8 mouse cellular contexts compared by ENCODE assay signal in the genomic region with DNA sequence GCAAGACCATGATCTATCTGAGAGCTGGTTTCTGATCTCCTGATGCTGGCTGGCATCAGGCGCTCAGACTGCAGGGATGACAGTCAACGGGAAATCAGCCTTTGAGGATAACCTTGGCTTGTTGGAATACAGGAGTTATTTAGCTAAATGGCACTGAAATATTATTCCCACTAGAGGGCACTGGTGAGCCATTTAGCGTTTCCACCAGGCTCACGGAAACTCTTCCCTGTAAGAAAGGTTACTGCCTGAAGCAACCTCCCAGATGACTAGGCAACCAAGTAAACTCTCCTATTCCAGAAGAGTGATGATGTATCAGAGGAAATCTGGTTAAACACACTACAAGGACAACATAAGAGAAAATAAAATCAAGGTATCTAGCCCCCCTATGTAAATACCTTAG. TPM values are rescaled to one million over a fixed set of nuclear protein-coding genes. Genes with fewer than 3 reads are reported as not detected.
DNase-seq lines count a peak whose midpoint lies in the region; ATAC-seq and TF ChIP-seq lines count a peak whose summit lies in the region.

No protein-coding gene starts in this region.

- no peak for TF ChIP-seq POLR2A in ES-Bruce4 (IDR thresholded peaks at IDR 0.05; ENCODE audit: insufficient read depth, low read length)

- peaks cover 7% of the 10 kb centered on the region for H3K4me1 ChIP-seq in ES-Bruce4 (ENCODE audit: control insufficient read depth, insufficient read depth, low read length)
- peaks cover 14% of the 10 kb centered on the region for H3K4me1 ChIP-seq in limb, embryonic 11.5 days (ENCODE audit: control insufficient read depth, insufficient read depth, low read length)

- H3K9ac ChIP-seq in ES-Bruce4 (ENCODE audit: low read depth, poor library complexity, severe bottlenecking) = no peak overlapping the region
- H3K9ac ChIP-seq in limb, embryonic 11.5 days (ENCODE audit: low read length) = no peak overlapping the region

- TF ChIP-seq CTCF in ES-Bruce4 (IDR thresholded peaks at IDR 0.05; ENCODE audit: low read depth, low read length) = peak; percentile 27

- TF ChIP-seq EP300 in ES-Bruce4 (IDR thresholded peaks at IDR 0.05; ENCODE audit: insufficient read depth, low read depth, low read length) = no peak

- DNase-seq in B cell, adult 2 months = peak; percentile 81 to 82
- peak; percentile 82 for DNase-seq in c-Kit-positive CD71-negative TER-119-negative erythroid progenitor cells, embryonic 14.5 days (ENCODE audit: low read depth)
- peak; percentile 92 for DNase-seq in kidney, adult 9 months
- peak; percentile 82 for DNase-seq in limb, embryonic 11.5 days (ENCODE audit: low spot score)
- DNase-seq in thymus, postnatal 4 days = peak; percentile 68

- H3K9me3 ChIP-seq in ES-Bruce4 (replicated peaks; ENCODE audit: control insufficient read depth, insufficient read depth, low read length, poor library complexity, severe bottlenecking) = no peaks in the 10 kb centered on the region
- no peaks in the 10 kb centered on the region for H3K9me3 ChIP-seq in limb, embryonic 11.5 days (ENCODE audit: control insufficient read depth, low read length)

- peak; percentile 55; the same call in 1 of the 2 replicates for ATAC-seq in frontal cortex, adult (ENCODE audit: low TSS enrichment)
- no peak for ATAC-seq in limb, embryonic 11.5 days (ENCODE audit: insufficient number of reproducible peaks, low FRiP score, low TSS enrichment, low read depth)
- peak; percentile 83 for ATAC-seq in neutrophil, adult 5-6 weeks (ENCODE audit: extremely low read depth, insufficient number of reproducible peaks, low FRiP score, poor library complexity, severe bottlenecking)

- H3K36me3 ChIP-seq in ES-Bruce4 (ENCODE audit: control insufficient read depth, insufficient read depth, low read length, poor library complexity, severe bottlenecking) = no peaks in the 10 kb centered on the region
- no peaks in the 10 kb centered on the region for H3K36me3 ChIP-seq in limb, embryonic 11.5 days (ENCODE audit: control insufficient read depth, insufficient read depth, low read length)

- no peak overlapping the region for H3K4me2 ChIP-seq in limb, embryonic 11.5 days (ENCODE audit: low read depth, severe bottlenecking)

- H3K27ac ChIP-seq in ES-Bruce4 (ENCODE audit: insufficient read depth, low read length) = no peak overlapping the region
- no peak overlapping the region for H3K27ac ChIP-seq in limb, embryonic 11.5 days (replicated peaks; ENCODE audit: low read depth, low read length)

- H3K4me3 ChIP-seq in ES-Bruce4 (ENCODE audit: low read depth, low read length) = no peak overlapping the region
- H3K4me3 ChIP-seq in limb, embryonic 11.5 days (ENCODE audit: low read depth, low read length) = no peak overlapping the region

- H3K27me3 ChIP-seq in ES-Bruce4 (ENCODE audit: control insufficient read depth, insufficient read depth, low read length, poor library complexity, severe bottlenecking) = no peaks in the 10 kb centered on the region
- no peaks in the 10 kb centered on the region for H3K27me3 ChIP-seq in limb, embryonic 11.5 days (ENCODE audit: control insufficient read depth, insufficient read depth, low read length)

- 2% methylated on average over 4 of the region's 4 CpGs for WGBS in limb, embryonic 11.5 days

RNA-seq across cellular contexts. Expression of gene Ptp4a2, which starts 25.8 kb away (rescaled TPM):
- 407 and 414 TPM in 2 replicates for polyA plus RNA-seq in ES-Bruce4 (2011; ENCODE audit: insufficient read depth, insufficient read length, low read depth, missing spikeins)
- 315 and 335 TPM in 2 replicates for polyA plus RNA-seq in limb, embryonic 11.5 days (2014; fragmentation: Nextera tagmentation; extraction: Ambion mirVana)
- 328 and 348 TPM in 2 replicates for total RNA-seq in neutrophil, adult 5-6 weeks (2017)

RNA-seq across cellular contexts. Expression of gene Khdrbs1, which starts 43.1 kb away (rescaled TPM):
- 179 and 182 TPM in 2 replicates for polyA plus RNA-seq in ES-Bruce4 (2011; ENCODE audit: insufficient read depth, insufficient read length, low read depth, missing spikeins)
- 162 and 189 TPM in 2 replicates for polyA plus RNA-seq in limb, embryonic 11.5 days (2014; fragmentation: Nextera tagmentation; extraction: Ambion mirVana)
- total RNA-seq in neutrophil, adult 5-6 weeks (2017) = 102 and 104 TPM in 2 replicates
